Mouse (Mus musculus) layer of hippocampus, adult 9-10 months (tissue): ENCODE measurements around the gene Olfr458.
"Not testable (repeated sequence)": the region's sequence is repeated elsewhere in the genome, so short reads cannot be mapped to it uniquely, and the experiment has no call there.

ENCODE experiments used
- DNase-seq: peaks from one replicate; pipeline ENCODE4 v3.0.0; 2022; ENCODE audit warnings: low spot score

The Olfr458 gene

GRCm38 (mm10) chr6:42465096-42465495 is at the start of gene Olfr458:
Olfr458 (minus strand) TSS chr6:42465196.
- DNase-seq: no peak

- DNase-seq: no peak
Observed at GRCm38 (mm10) chr6:42513461-42513860, 48.5 kb upstream of the Olfr458 start.

- DNase-seq: no peak
Observed at GRCm38 (mm10) chr6:42509311-42509710, 44.3 kb upstream of the Olfr458 start.

GRCm38 (mm10) chr6:42503478-42503877 is 38.5 kb upstream of the Olfr458 start:
- DNase-seq: no peak

GRCm38 (mm10) chr6:42489731-42490130 is 24.7 kb upstream of the Olfr458 start:
- DNase-seq: no peak

GRCm38 (mm10) chr6:42487114-42487513 is 22.1 kb upstream of the Olfr458 start, which contains the start of gene Olfr456:
Olfr456 (minus strand) TSS chr6:42487214.
- no peak for DNase-seq

- no peak for DNase-seq
Observed at GRCm38 (mm10) chr6:42484633-42485032, 19.6 kb upstream of the Olfr458 start.

- no peak for DNase-seq
Observed at GRCm38 (mm10) chr6:42476235-42476634, 11.2 kb upstream of the Olfr458 start, which contains the start of gene Olfr457. Olfr457 (minus strand) TSS chr6:42476335.

- DNase-seq: not testable (repeated sequence)
Observed at GRCm38 (mm10) chr6:42471298-42471697, 6.3 kb upstream of the Olfr458 start.

GRCm38 (mm10) chr6:42470542-42470941 is 5.5 kb upstream of the Olfr458 start:
- no peak for DNase-seq

GRCm38 (mm10) chr6:42447381-42447780 is 17.6 kb downstream of the Olfr458 start:
- DNase-seq: no peak

GRCm38 (mm10) chr6:42444491-42444890 is 20.5 kb downstream of the Olfr458 start:
- no peak for DNase-seq

GRCm38 (mm10) chr6:42441395-42441794 is 23.6 kb downstream of the Olfr458 start:
- no peak for DNase-seq

GRCm38 (mm10) chr6:42435490-42435889 is 29.5 kb downstream of the Olfr458 start:
- DNase-seq: no peak

GRCm38 (mm10) chr6:42434446-42434845 is 30.6 kb downstream of the Olfr458 start, which contains the start of gene Tas2r126:
Tas2r126 (plus strand) TSS chr6:42434535.
- no peak for DNase-seq

GRCm38 (mm10) chr6:42433554-42433953 is 31.4 kb downstream of the Olfr458 start:
- DNase-seq: no peak

- no peak for DNase-seq
Observed at GRCm38 (mm10) chr6:42426337-42426736, 38.7 kb downstream of the Olfr458 start.

GRCm38 (mm10) chr6:42424472-42424871 is 40.5 kb downstream of the Olfr458 start:
- no peak for DNase-seq

- no peak for DNase-seq
Observed at GRCm38 (mm10) chr6:42421439-42421838, 43.6 kb downstream of the Olfr458 start.

- no peak for DNase-seq
Observed at GRCm38 (mm10) chr6:42419443-42419842, 45.6 kb downstream of the Olfr458 start.
